Mouse (Mus musculus) adrenal gland, adult 18-20 months (tissue): ENCODE results near the gene Larp6. TPM values are rescaled to one million over a fixed set of nuclear protein-coding genes. Genes with fewer than 3 reads are reported as not detected.

Experiments used
- DNase-seq, 2 experiments: peaks; one replicate each; pipeline ENCODE4 v3.0.0; 2021 to 2022; ENCODE audit warnings: low spot score in 2 of 2
- long read RNA-seq, 2 experiments: library from polyadenylated mRNA; stranded (forward); transcript quantifications; one replicate each; pipeline ENCODE4 v2.0.0; 2021
- total RNA-seq, 2 experiments: library from RNA; stranded (reverse); gene quantifications; 1 replicate in 1 of 2; 2 replicates in 1 of 2; pipeline ENCODE4 v1.2.3; 2021

Gene Larp6
- total RNA-seq: 1 to 10 TPM; 2.5 to 3.5 TPM
- long read RNA-seq, experiment 1, transcript Larp6-201 (3 exons, 2,440 nt): major isoform, 5 of 6 reads
- long read RNA-seq, experiment 1, partial matches to known transcripts: 0 of 6 reads
- long read RNA-seq, experiment 1, other reads (novel, unspliced or antisense): 1 of 6 reads
- long read RNA-seq, experiment 2, transcript Larp6-201 (3 exons, 2,440 nt): major isoform, 15 of 16 reads
- long read RNA-seq, experiment 2, partial matches to known transcripts: 0 of 16 reads
- long read RNA-seq, experiment 2, other reads (novel, unspliced or antisense): 1 of 16 reads

DNA sequence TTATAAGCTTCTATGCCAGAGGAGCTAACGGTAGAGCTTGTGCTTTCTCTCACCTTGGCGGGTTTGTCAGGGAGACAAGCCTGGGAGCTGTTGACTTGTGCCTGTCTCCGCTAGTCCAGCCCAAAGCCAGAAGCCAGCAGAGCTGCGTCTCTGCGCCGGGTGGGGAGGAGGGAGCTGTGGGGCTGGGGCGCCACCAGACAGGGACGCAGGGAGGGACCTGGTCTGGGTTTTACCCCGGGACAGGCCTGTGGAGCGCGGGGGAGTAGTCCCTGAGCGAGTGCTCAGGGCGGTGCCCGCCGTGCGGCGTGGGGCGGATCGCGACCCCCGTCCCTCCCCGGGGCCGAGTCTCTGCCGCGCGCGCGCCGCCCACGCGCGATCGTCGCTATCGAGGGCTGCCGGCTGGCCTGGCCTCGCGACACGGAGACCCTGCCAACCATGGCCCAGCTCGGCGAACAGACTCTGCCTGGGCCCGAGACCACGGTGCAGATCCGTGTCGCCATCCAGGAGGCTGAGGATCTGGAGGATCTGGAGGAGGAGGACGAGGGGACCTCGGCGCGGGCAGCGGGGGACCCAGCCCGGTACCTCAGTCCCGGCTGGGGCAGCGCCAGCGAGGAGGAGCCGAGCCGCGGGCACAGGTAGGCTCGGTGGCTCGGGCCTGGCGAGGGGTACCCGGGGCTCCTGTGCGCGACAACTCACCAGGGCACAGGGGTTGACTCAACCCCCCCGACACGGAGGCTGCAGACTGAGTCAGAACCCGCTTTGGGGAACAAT is at the start of gene Larp6:
TSS of gene Larp6 (plus strand) at position 219 of the 771 bp plus-strand sequence.
- DNase-seq: peak; percentile 41 to 50

GRCm38 (mm10) chr9:60664385-60664784 is 48.4 kb upstream of the Larp6 start:
- no peak for DNase-seq

GRCm38 (mm10) chr9:60664866-60665265 is 47.9 kb upstream of the Larp6 start:
- no peak for DNase-seq

GRCm38 (mm10) chr9:60665535-60665934 is 47.3 kb upstream of the Larp6 start:
- no peak for DNase-seq

GRCm38 (mm10) chr9:60668886-60669285 is 43.9 kb upstream of the Larp6 start:
- no peak for DNase-seq

- no peak for DNase-seq
Measured at GRCm38 (mm10) chr9:60672568-60672967, 40.2 kb upstream of the Larp6 start.

GRCm38 (mm10) chr9:60674780-60675179 is 38.0 kb upstream of the Larp6 start:
- no peak for DNase-seq

DNA sequence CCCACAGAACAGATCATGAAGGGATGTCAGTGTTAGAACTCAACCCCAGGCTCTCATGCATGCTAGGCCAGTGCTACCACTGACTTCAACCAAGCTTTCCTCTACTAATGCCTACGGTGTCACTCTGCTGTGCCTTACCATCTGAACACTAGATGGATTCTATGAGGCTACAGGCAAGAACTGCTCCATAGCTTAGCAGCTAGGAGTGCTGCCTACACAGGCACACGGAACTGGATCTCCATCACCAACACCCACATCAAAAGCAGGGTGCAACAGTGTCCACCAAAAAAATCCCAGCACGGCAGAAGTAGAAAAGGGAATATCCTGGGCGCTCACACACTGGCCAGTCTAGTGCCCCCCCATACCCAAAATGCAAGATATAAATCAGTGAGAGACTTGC is 36.4 kb upstream of the Larp6 start:
- no peak for DNase-seq

GRCm38 (mm10) chr9:60678913-60679312 is 33.9 kb upstream of the Larp6 start:
- no peak for DNase-seq

- DNase-seq: no peak
Measured at GRCm38 (mm10) chr9:60681005-60681404, 31.8 kb upstream of the Larp6 start.

- no peak for DNase-seq
Measured at GRCm38 (mm10) chr9:60682753-60683152, 30.0 kb upstream of the Larp6 start.

DNA sequence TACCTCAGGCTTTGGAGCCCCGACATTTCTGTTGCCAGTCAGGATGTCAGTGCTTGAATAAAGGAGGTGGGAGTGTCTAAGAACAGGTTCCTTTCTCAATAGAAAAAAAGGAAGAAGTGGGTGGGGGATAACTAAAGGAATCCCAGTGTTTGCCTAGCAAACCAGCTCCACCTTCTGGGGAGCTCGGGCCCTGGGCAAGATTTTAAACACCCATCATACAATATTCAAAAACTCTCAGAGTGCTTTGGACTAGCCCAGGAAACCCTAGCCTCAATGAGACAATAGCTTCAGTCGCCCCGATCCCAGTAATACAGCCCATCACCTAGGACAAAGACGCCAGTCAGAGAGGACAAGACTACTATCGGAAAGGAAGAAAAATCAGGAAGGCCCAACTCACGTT is 25.4 kb upstream of the Larp6 start:
- no peak for DNase-seq

GRCm38 (mm10) chr9:60687891-60688324 is 24.9 kb upstream of the Larp6 start, which contains the start of gene Lrrc49:
TSS of gene Lrrc49 (minus strand) at chr9:60688158.
- DNase-seq: peak; percentile 82 to 83

GRCm38 (mm10) chr9:60692624-60693023 is 20.2 kb upstream of the Larp6 start:
- DNase-seq: peak in 1 of 2 experiments; percentile 36

GRCm38 (mm10) chr9:60693986-60694385 is 18.8 kb upstream of the Larp6 start:
- no peak for DNase-seq

GRCm38 (mm10) chr9:60696271-60696985 is 16.4 kb upstream of the Larp6 start:
- no peak for DNase-seq

DNA sequence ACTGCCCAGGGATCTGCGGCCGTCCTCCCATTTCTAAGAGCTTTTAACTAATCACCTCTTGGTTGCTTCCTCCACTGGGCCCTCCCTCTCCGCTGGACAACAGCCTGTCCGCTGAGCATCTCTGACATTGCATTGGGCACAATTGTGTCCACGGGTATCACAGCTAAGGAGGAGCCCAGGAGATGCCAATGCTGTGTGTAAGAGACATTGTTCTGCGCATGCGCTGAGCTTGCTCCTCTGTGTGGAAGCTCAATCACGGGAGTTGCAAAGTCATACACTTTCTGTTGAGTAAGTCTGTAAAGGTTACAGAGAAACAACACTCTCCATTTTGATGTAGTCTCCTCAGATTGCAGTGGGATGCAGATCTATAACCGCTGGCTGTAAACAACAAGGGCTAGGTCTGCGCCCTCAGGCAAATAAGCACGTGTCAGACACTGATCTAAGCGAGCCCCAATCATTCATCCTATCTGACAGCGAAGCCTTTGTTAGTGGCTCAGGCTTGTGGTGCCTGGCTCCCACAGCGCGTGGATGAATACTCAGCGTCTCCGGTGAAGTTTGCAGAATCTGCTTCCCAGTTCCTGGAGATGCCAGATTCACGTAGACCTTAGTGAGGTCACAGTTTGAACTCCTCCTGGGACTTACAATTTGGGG is 13.1 kb upstream of the Larp6 start:
- DNase-seq: no peak

DNA sequence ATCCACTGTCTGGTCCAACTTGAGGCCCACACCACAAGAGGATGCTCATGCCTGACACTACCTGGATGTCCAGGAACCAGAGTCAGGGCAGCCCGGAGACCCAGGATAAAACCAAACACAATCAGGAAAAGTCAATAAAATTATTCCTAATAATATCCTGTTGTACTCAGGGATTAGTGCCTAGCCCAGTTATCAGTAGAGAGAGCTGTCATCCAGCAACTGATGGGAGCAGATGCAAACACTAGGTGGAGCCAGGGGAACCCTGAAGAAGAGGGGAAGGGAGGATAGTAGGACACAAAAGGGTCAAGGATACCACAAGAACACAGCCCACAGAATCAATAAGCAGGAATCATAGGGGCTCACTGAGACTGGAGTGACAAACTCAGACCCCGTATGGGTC is 5.2 kb upstream of the Larp6 start:
- no peak for DNase-seq

DNA sequence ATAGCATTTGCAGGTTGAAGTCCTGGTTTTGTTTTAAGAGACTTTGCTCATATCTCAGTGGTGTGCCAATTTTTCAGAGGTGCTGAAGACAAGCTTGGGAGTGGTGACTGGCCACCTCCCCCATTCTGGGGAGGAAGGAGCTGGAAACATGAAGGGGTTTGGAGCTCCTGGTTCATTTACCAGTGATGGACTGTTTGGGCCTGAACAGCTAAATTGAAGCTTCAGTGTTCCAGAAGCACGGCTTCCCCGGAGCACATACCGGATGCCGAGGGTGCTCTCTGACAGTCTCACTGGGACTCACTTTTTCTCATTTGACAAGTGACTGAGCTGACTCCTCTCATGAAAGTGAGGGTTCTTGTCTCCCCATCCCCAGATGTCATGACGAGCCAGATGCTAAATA is 4.2 kb upstream of the Larp6 start:
- DNase-seq: no peak

DNA sequence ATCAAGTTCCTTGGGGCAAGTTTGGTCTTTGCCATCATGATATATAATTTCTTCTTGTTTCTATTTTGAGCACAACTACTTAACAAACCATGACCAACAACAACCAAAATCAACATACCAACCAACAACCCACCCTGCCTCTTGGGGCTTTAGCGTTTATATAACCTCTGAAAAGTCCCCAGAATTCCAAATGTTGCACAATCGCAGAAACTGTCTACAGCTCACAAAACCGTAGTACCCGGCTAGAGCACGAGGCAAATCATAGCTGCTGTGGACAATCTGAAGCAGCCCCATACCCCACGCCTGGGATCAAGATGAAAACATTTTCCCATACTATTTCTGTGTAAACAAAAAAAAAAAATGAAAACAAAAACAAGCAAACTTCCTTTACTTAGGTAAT is 3.1 kb upstream of the Larp6 start:
- DNase-seq: no peak

GRCm38 (mm10) chr9:60712011-60712410 is 778 bp upstream of the Larp6 start:
- no peak for DNase-seq
